Mouse (Mus musculus) G1E (cell line): ENCODE results near the gene Atp13a3. TPM values are rescaled to one million over a fixed set of nuclear protein-coding genes. Genes with fewer than 3 reads are reported as not detected.

Experiments used
- ATAC-seq: 2 replicates; pipeline ENCODE4 v1.8.0; 2016; ENCODE audit warnings: mild to moderate bottlenecking; ENCODE audit not compliant: insufficient number of reproducible peaks, poor library complexity, low FRiP score, severe bottlenecking; ENCODE audit errors: extremely low read depth
- DNase-seq: peaks from one replicate; pipeline ENCODE4 v3.0.0; 2012; ENCODE audit warnings: low spot score
- H3K27me3 ChIP-seq: 2 replicates; pipeline ENCODE4 v1.6.1; 2012; ENCODE audit warnings: mild to moderate bottlenecking, low read length, inconsistent platforms; ENCODE audit not compliant: insufficient read depth
- H3K36me3 ChIP-seq: replicated peaks from 2 replicates; pipeline ENCODE3; 2012; ENCODE audit warnings: mild to moderate bottlenecking, inconsistent platforms
- H3K4me1 ChIP-seq: 2 replicates; pipeline ENCODE4 v1.6.1; 2012; ENCODE audit warnings: low read depth, low read length, inconsistent platforms, mixed read lengths; ENCODE audit not compliant: insufficient read depth
- H3K4me3 ChIP-seq: 2 replicates; pipeline ENCODE4 v1.5.1; 2012; ENCODE audit warnings: low read depth, mild to moderate bottlenecking, inconsistent platforms, low read length, moderate library complexity, mixed read lengths
- H3K9me3 ChIP-seq: replicated peaks from 2 replicates; pipeline ENCODE4 v1.6.1; 2012; ENCODE audit warnings: inconsistent platforms
- CTCF ChIP-seq: IDR thresholded peaks from 2 replicates; pipeline ENCODE4 v1.5.1; 2012; ENCODE audit warnings: low read depth, low read length, inconsistent platforms, mixed read lengths
- GATA1 ChIP-seq: IDR thresholded peaks from 2 replicates; pipeline ENCODE4 v1.6.1; 2012; ENCODE audit warnings: borderline replicate concordance, low read length, inconsistent platforms, mixed read lengths
- GATA2 ChIP-seq: IDR thresholded peaks from 2 replicates; pipeline ENCODE4 v1.6.1; 2012; ENCODE audit warnings: low read depth, low read length, inconsistent platforms, borderline replicate concordance
- POLR2AphosphoS5 ChIP-seq: IDR thresholded peaks from 2 replicates; pipeline ENCODE4 v1.6.1; 2012; ENCODE audit warnings: low read depth, low read length, inconsistent platforms; ENCODE audit not compliant: insufficient replicate concordance
- TAL1 ChIP-seq: conservative IDR thresholded peaks from 2 replicates; pipeline ENCODE4 v1.6.1; 2012; ENCODE audit warnings: low read depth, low read length, inconsistent platforms, mixed read lengths
- polyA plus RNA-seq: library from polyadenylated mRNA; stranded (reverse); fragments of >175 nt; gene quantifications from 2 replicates; pipeline ENCODE4 v1.2.3, GENCODE M21; 2012
- total RNA-seq, 2 experiments: library from RNA; stranded (forward) in 1 of 2; stranded (reverse) in 1 of 2; fragments of 200-1000 nt in 1 of 2; fragments of >200 nt in 1 of 2; fragmentation: Nextera tagmentation in 1 of 2; gene quantifications; 2 replicates each; pipeline ENCODE4 v1.2.3; 2014 to 2017

Gene Atp13a3
- total and polyA plus RNA-seq, 3 experiments, result 132 to 214 (median 202) TPM

- H3K4me3 ChIP-seq, result no peak within 1 kb of the TSS
- ATAC-seq (no peak), DNase-seq (no peak)
Observed at GRCm38 (mm10) chr16:30267359-30267758, 138.4 kb downstream of the Atp13a3 start, which contains the start of gene Cpn2. TSS of gene Cpn2 (minus strand) at chr16:30267499.

GRCm38 (mm10) chr16:30266561-30266960, 139.2 kb downstream of the Atp13a3 start:
- TF ChIP-seq GATA2 (no peak), POLR2AphosphoS5 (no peak), CTCF (no peak)
- Histone ChIP-seq H3K36me3 (no peaks in the 10 kb centered on the region), H3K27me3 (peaks cover 57% of the 10 kb centered on the region), H3K4me1 (no peaks in the 10 kb centered on the region), H3K9me3 (no peaks in the 10 kb centered on the region), H3K4me3 (no peak overlapping the region)
- no peak for ATAC-seq
- DNase-seq, result no peak

More at GRCm38 (mm10) chr16:30267359-30267758, 138.4 kb downstream of the Atp13a3 start, which contains the start of gene Cpn2:
- TF ChIP-seq TAL1, result no peak
- no peak for TF ChIP-seq GATA1
- TF ChIP-seq CTCF, result no peak
- no peak for TF ChIP-seq GATA2
- no peak for TF ChIP-seq POLR2AphosphoS5
- Histone ChIP-seq H3K4me1 (no peaks in the 10 kb centered on the region), H3K27me3 (peaks cover 57% of the 10 kb centered on the region), H3K36me3 (no peaks in the 10 kb centered on the region), H3K9me3 (no peaks in the 10 kb centered on the region)

- Histone ChIP-seq H3K4me3 (no peak overlapping the region), H3K9me3 (no peaks in the 10 kb centered on the region), H3K36me3 (no peaks in the 10 kb centered on the region), H3K4me1 (no peaks in the 10 kb centered on the region), H3K27me3 (peaks cover 59% of the 10 kb centered on the region)
- TF ChIP-seq CTCF (no peak), GATA1 (no peak), TAL1 (no peak), POLR2AphosphoS5 (no peak), GATA2 (no peak)
- ATAC-seq, result no peak
- no peak for DNase-seq
Observed at GRCm38 (mm10) chr16:30265611-30266010, 140.2 kb downstream of the Atp13a3 start.

GRCm38 (mm10) chr16:30263156-30263555, 142.6 kb downstream of the Atp13a3 start:
- H3K4me1 ChIP-seq, result peaks cover 2% of the 10 kb centered on the region; the same call in 1 of the 2 replicates
- H3K4me3 ChIP-seq, result no peak overlapping the region
- peaks cover 54% of the 10 kb centered on the region for H3K27me3 ChIP-seq
- H3K36me3 ChIP-seq, result no peaks in the 10 kb centered on the region
- ATAC-seq, result no peak
- TF ChIP-seq POLR2AphosphoS5 (no peak), TAL1 (no peak), GATA2 (no peak), CTCF (no peak), GATA1 (no peak)
- no peak for DNase-seq
- H3K9me3 ChIP-seq, result no peaks in the 10 kb centered on the region

- Histone ChIP-seq H3K27me3 (peaks cover 55% of the 10 kb centered on the region), H3K9me3 (no peaks in the 10 kb centered on the region), H3K36me3 (no peaks in the 10 kb centered on the region), H3K4me3 (no peak overlapping the region), H3K4me1 (peaks cover 7% of the 10 kb centered on the region)
- TF ChIP-seq CTCF, result peak; percentile 76
- TF ChIP-seq TAL1, result no peak
- TF ChIP-seq POLR2AphosphoS5, result no peak
- DNase-seq, result peak; percentile 67
- ATAC-seq, result no peak
Observed at GRCm38 (mm10) chr16:30262664-30263063, 143.1 kb downstream of the Atp13a3 start.

Other genes with a start within 250 kb of the Atp13a3 start
- gene Cpn2, start 138.5 kb downstream of the Atp13a3 start, total RNA-seq (2014; fragmentation: Nextera tagmentation), result not detected in 2 replicates
- under 0.01 and 0.16 TPM in 2 replicates for gene Cpn2, start 138.5 kb downstream of the Atp13a3 start, total RNA-seq (2017)
- gene Cpn2, start 138.5 kb downstream of the Atp13a3 start, polyA plus RNA-seq, result not detected in 2 replicates
- not detected in 2 replicates for gene Lrrc15, start 122.7 kb downstream of the Atp13a3 start, total RNA-seq (2014; fragmentation: Nextera tagmentation)
- 0.22 TPM in 1 of 2 replicates, not detected in the other for gene Lrrc15, start 122.7 kb downstream of the Atp13a3 start, total RNA-seq (2017)
- gene Lrrc15, start 122.7 kb downstream of the Atp13a3 start, polyA plus RNA-seq, result not detected in 2 replicates
- gene Gp5, start 95.2 kb downstream of the Atp13a3 start, total RNA-seq (2014; fragmentation: Nextera tagmentation), result 2.5 and 2.6 TPM in 2 replicates
- 24.6 and 25.0 TPM in 2 replicates for gene Gp5, start 95.2 kb downstream of the Atp13a3 start, total RNA-seq (2017)
- 32.3 and 33.8 TPM in 2 replicates for gene Gp5, start 95.2 kb downstream of the Atp13a3 start, polyA plus RNA-seq
- 25.4 and 28.8 TPM in 2 replicates for gene Tmem44, start 144.9 kb upstream of the Atp13a3 start, total RNA-seq (2014; fragmentation: Nextera tagmentation)
- 69.5 and 72.7 TPM in 2 replicates for gene Tmem44, start 144.9 kb upstream of the Atp13a3 start, total RNA-seq (2017)
- 11.5 and 11.8 TPM in 2 replicates for gene Tmem44, start 144.9 kb upstream of the Atp13a3 start, polyA plus RNA-seq
- 59.5 and 64.4 TPM in 2 replicates for gene Lsg1, start 181.6 kb upstream of the Atp13a3 start, total RNA-seq (2014; fragmentation: Nextera tagmentation)
- gene Lsg1, start 181.6 kb upstream of the Atp13a3 start, total RNA-seq (2017), result 52.9 and 65.7 TPM in 2 replicates
- 10.0 and 11.0 TPM in 2 replicates for gene Lsg1, start 181.6 kb upstream of the Atp13a3 start, polyA plus RNA-seq
- gene Fam43a, start 193.7 kb upstream of the Atp13a3 start, total RNA-seq (2014; fragmentation: Nextera tagmentation), result not detected in 2 replicates
- gene Fam43a, start 193.7 kb upstream of the Atp13a3 start, total RNA-seq (2017), result not detected in 2 replicates
- gene Fam43a, start 193.7 kb upstream of the Atp13a3 start, polyA plus RNA-seq, result 0.01 and 0.02 TPM in 2 replicates